Mouse (Mus musculus) CH12.LX (cell line): ENCODE measurements around the gene Rgs17. TPM values are rescaled to one million over a fixed set of nuclear protein-coding genes. Genes with fewer than 3 reads are reported as not detected.
A peak's percentile ranks its signal among the peaks of the same experiment; 100 is the strongest.

Source experiments
- DNase-seq: peaks from one replicate; pipeline ENCODE4 v3.0.0-alpha.2; 2013; ENCODE audit errors: extremely low read depth
- H3K27ac ChIP-seq: 2 replicates; pipeline ENCODE4 v1.5.1; 2012; ENCODE audit warnings: low read depth, mild to moderate bottlenecking, control low read depth, moderate library complexity; ENCODE audit not compliant: insufficient read depth
- H3K27me3 ChIP-seq: replicated peaks from 2 replicates; pipeline ENCODE3; 2012; ENCODE audit warnings: inconsistent platforms
- H3K36me3 ChIP-seq, 2 experiments: replicated peaks in 1 of 2; 2 replicates each; pipeline versions ENCODE3 to v1.6.1; 2012; ENCODE audit warnings: inconsistent platforms in 1 of 2, low read length in 1 of 2, mild to moderate bottlenecking in 1 of 2, mixed read lengths in 1 of 2, moderate library complexity in 1 of 2; ENCODE audit not compliant: control insufficient read depth in 1 of 2, insufficient read depth in 1 of 2
- H3K4me1 ChIP-seq, 2 experiments: 2 replicates each; pipeline ENCODE4 v1.6.1; 2012; ENCODE audit warnings: inconsistent platforms in 1 of 2, moderate library complexity in 1 of 2; ENCODE audit not compliant: insufficient read depth in 2 of 2, control insufficient read depth in 1 of 2
- H3K4me2 ChIP-seq: 2 replicates; pipeline ENCODE4 v1.6.1; 2012; ENCODE audit warnings: low read depth, mild to moderate bottlenecking, control low read depth; ENCODE audit not compliant: poor library complexity, insufficient read depth, severe bottlenecking
- H3K4me3 ChIP-seq, 3 experiments: fragments of 150-350 bp in 1 of 3; sonication (generic) in 1 of 3; replicated peaks in 1 of 3; 2 replicates each; pipeline versions ENCODE3 to v1.5.1; 2011 to 2012; ENCODE audit warnings: low read depth in 2 of 3, low read length in 2 of 3, mild to moderate bottlenecking in 2 of 3, moderate library complexity in 2 of 3, control low read depth in 1 of 3, improper control_type of control experiment in 1 of 3, inconsistent platforms in 1 of 3, mixed read lengths in 1 of 3; ENCODE audit not compliant: poor library complexity in 1 of 3
- H3K79me2 ChIP-seq: replicated peaks from 2 replicates; pipeline ENCODE4 v1.6.1; 2012; ENCODE audit warnings: mild to moderate bottlenecking, moderate library complexity; ENCODE audit not compliant: control insufficient read depth, poor library complexity, insufficient read depth, severe bottlenecking; ENCODE audit errors: extremely low read depth
- H3K9ac ChIP-seq: 2 replicates; pipeline ENCODE4 v1.6.1; 2012; ENCODE audit warnings: low read depth, mild to moderate bottlenecking, control low read depth, moderate library complexity; ENCODE audit not compliant: insufficient read depth
- H3K9me3 ChIP-seq: replicated peaks from 2 replicates; pipeline ENCODE3; 2012; ENCODE audit warnings: low read length, inconsistent platforms, mixed read lengths
- BHLHE40 ChIP-seq: IDR thresholded peaks from 2 replicates; pipeline ENCODE4 v1.6.1; 2011; ENCODE audit warnings: mild to moderate bottlenecking, low read depth, low read length, improper control_type of control experiment
- CHD2 ChIP-seq: IDR thresholded peaks from 2 replicates; pipeline ENCODE4 v1.6.1; 2011; ENCODE audit warnings: low read length, improper control_type of control experiment
- CTCF ChIP-seq, 2 experiments: IDR thresholded peaks in 1 of 2; conservative IDR thresholded peaks in 1 of 2; 2 replicates each; pipeline ENCODE4 v1.5.1; 2011 to 2012; ENCODE audit warnings: low read depth in 2 of 2, low read length in 2 of 2, improper control_type of control experiment in 1 of 2, inconsistent platforms in 1 of 2, mild to moderate bottlenecking in 1 of 2, moderate library complexity in 1 of 2
- E2F4 ChIP-seq: IDR thresholded peaks from 2 replicates; pipeline ENCODE4 v1.6.1; 2011; ENCODE audit warnings: low read depth, low read length, improper control_type of control experiment; ENCODE audit not compliant: insufficient replicate concordance
- ETS1 ChIP-seq: conservative IDR thresholded peaks from 2 replicates; pipeline ENCODE4 v1.6.1; 2012; ENCODE audit warnings: low read depth, mild to moderate bottlenecking, inconsistent platforms, low read length, improper control_type of control experiment, moderate library complexity
- HCFC1 ChIP-seq: IDR thresholded peaks from 2 replicates; pipeline ENCODE4 v1.6.1; 2012; ENCODE audit warnings: low read depth, mild to moderate bottlenecking, inconsistent platforms, low read length, improper control_type of control experiment
- IRF4 ChIP-seq: IDR thresholded peaks from 2 replicates; pipeline ENCODE4 v1.6.1; 2014; ENCODE audit warnings: low read depth, mild to moderate bottlenecking, inconsistent platforms, low read length, improper control_type of control experiment
- JUN ChIP-seq: IDR thresholded peaks from 2 replicates; pipeline ENCODE4 v1.6.1; 2011; ENCODE audit warnings: low read depth, mild to moderate bottlenecking, low read length, improper control_type of control experiment, moderate library complexity; ENCODE audit not compliant: insufficient read depth
- KAT2A ChIP-seq: IDR thresholded peaks from 2 replicates; pipeline ENCODE4 v1.6.1; 2012; ENCODE audit warnings: low read length, improper control_type of control experiment, inconsistent platforms; ENCODE audit not compliant: insufficient replicate concordance
- MAX ChIP-seq: IDR thresholded peaks from 2 replicates; pipeline ENCODE4 v1.6.1; 2011; ENCODE audit warnings: low read length, improper control_type of control experiment
- MEF2A ChIP-seq: IDR thresholded peaks from 2 replicates; pipeline ENCODE4 v1.6.1; 2014; ENCODE audit warnings: low read depth, mild to moderate bottlenecking, inconsistent platforms, low read length, improper control_type of control experiment, borderline replicate concordance
- MXI1 ChIP-seq: IDR thresholded peaks from 2 replicates; pipeline ENCODE4 v1.6.1; 2011; ENCODE audit warnings: mild to moderate bottlenecking, low read depth, low read length, improper control_type of control experiment
- MYC ChIP-seq: IDR thresholded peaks from 2 replicates; pipeline ENCODE4 v1.6.1; 2011; ENCODE audit warnings: low read depth, mild to moderate bottlenecking, improper control_type of control experiment, low read length
- NELFE ChIP-seq: IDR thresholded peaks from 2 replicates; pipeline ENCODE4 v1.6.1; 2011; ENCODE audit warnings: low read depth, low read length, improper control_type of control experiment
- PAX5 ChIP-seq: IDR thresholded peaks from 2 replicates; pipeline ENCODE4 v1.6.1; 2012; ENCODE audit warnings: low read length, inconsistent platforms, mixed read lengths
- POLR2A ChIP-seq: IDR thresholded peaks from 2 replicates; pipeline ENCODE4 v1.6.1; 2011; ENCODE audit warnings: low read depth, mild to moderate bottlenecking, improper control_type of control experiment, low read length
- POLR2AphosphoS2 ChIP-seq: IDR thresholded peaks from 2 replicates; pipeline ENCODE4 v1.6.1; 2011; ENCODE audit warnings: low read depth, low read length, improper control_type of control experiment
- RCOR1 ChIP-seq: conservative IDR thresholded peaks from 2 replicates; pipeline ENCODE4 v1.6.1; 2012; ENCODE audit warnings: low read depth, mild to moderate bottlenecking, inconsistent platforms, low read length, improper control_type of control experiment
- SIN3A ChIP-seq: IDR thresholded peaks from 2 replicates; pipeline ENCODE4 v1.6.1; 2012; ENCODE audit warnings: low read length, improper control_type of control experiment, inconsistent platforms
- TBP ChIP-seq: conservative IDR thresholded peaks from 2 replicates; pipeline ENCODE4 v1.6.1; 2011; ENCODE audit warnings: low read depth, low read length, improper control_type of control experiment
- TCF12 ChIP-seq: IDR thresholded peaks from 2 replicates; pipeline ENCODE4 v1.6.1; 2014; ENCODE audit warnings: low read depth, mild to moderate bottlenecking, inconsistent platforms, low read length, improper control_type of control experiment
- UBTF ChIP-seq: IDR thresholded peaks from 2 replicates; pipeline ENCODE4 v1.6.1; 2012; ENCODE audit warnings: low read depth, mild to moderate bottlenecking, inconsistent platforms, low read length, improper control_type of control experiment, moderate library complexity
- USF1 ChIP-seq: IDR thresholded peaks from 2 replicates; pipeline ENCODE4 v1.6.1; 2014; ENCODE audit warnings: low read depth, mild to moderate bottlenecking, inconsistent platforms, low read length, improper control_type of control experiment
- ZC3H11A ChIP-seq: IDR thresholded peaks from 2 replicates; pipeline ENCODE4 v1.6.1; 2012; ENCODE audit warnings: low read depth, mild to moderate bottlenecking, inconsistent platforms, low read length, improper control_type of control experiment
- ZMIZ1 ChIP-seq: IDR thresholded peaks from 2 replicates; pipeline ENCODE4 v1.6.1; 2012; ENCODE audit warnings: low read depth, mild to moderate bottlenecking, inconsistent platforms, low read length, improper control_type of control experiment
- ZNF384 ChIP-seq: IDR thresholded peaks from 2 replicates; pipeline ENCODE4 v1.6.1; 2012; ENCODE audit warnings: low read depth, low read length, improper control_type of control experiment, inconsistent platforms
- dilution Hi-C: fragments of 300-500 bp; cut with MboI; formaldehyde crosslinking; loops from 2 replicates; pipeline ENCODE4 v1.14.3; 2020; ENCODE audit warnings: low sequenced_read_pairs; ENCODE audit not compliant: extremely low pct_unique_long_range_greater_than_20kb, extremely low pct_ligation_motif_present
- in situ Hi-C: fragments of 300-500 bp; cut with MboI; formaldehyde crosslinking; loops from 3 replicates; pipeline ENCODE4 v1.14.3; 2019; ENCODE audit warnings: low sequenced_read_pairs, low pct_ligation_motif_present, low pct_unique_long_range_greater_than_20kb, mixed read lengths
- polyA plus RNA-seq: library from polyadenylated mRNA; unstranded; fragments of >175 nt; gene quantifications from 2 replicates; pipeline ENCODE4 v1.2.1, GENCODE M21; 2012; ENCODE audit warnings: low read depth; ENCODE audit not compliant: insufficient read length
- total RNA-seq, 2 experiments: library from RNA; depleted of rRNA; stranded (reverse); fragments of 300-350 nt in 1 of 2; fragments of >200 nt in 1 of 2; gene quantifications; 2 replicates each; pipeline ENCODE4 v1.2.3; 2012 to 2014

The Rgs17 gene
- total and polyA plus RNA-seq, 3 experiments: not detected

GRCm38 (mm10) chr10:5805243-5805730, 116.9 kb downstream of the Rgs17 start, which contains the start of gene Fbxo5:
TSS of gene Fbxo5 (minus strand) at chr10:5805600.
- H3K27me3 ChIP-seq: no peaks in the 10 kb centered on the region
- dilution Hi-C loops (no loop called here), in situ Hi-C loops (loop anchor here (25.0 kb wide), 1 partner anchor 1257 kb away; the partner anchor contains the start of gene Ipcef1)
- H3K9ac ChIP-seq: peak within 1 kb of the TSS; percentile 91
- H3K36me3 ChIP-seq: peaks cover 20 to 26% of the 10 kb centered on the region in 2 experiments
- no peaks in the 10 kb centered on the region for H3K9me3 ChIP-seq
- peaks cover 3 to 37% of the 10 kb centered on the region in 2 experiments for H3K4me1 ChIP-seq
- H3K27ac ChIP-seq: peak within 1 kb of the TSS; percentile 72
- H3K4me2 ChIP-seq: peak within 1 kb of the TSS; percentile 82
- DNase-seq: peak; percentile 97
- TF ChIP-seq POLR2AphosphoS2: peak; percentile 61; the same call in 1 of the 2 replicates
- TF ChIP-seq POLR2A: peak; percentile 95
- peak; percentile 99 for TF ChIP-seq SIN3A
- no peak for TF ChIP-seq ETS1
- 0 out of 2 replicates have a peak, but pooled peaks have one; percentile 61 for TF ChIP-seq RCOR1
- TF ChIP-seq ZMIZ1: peak; percentile 95
- TF ChIP-seq UBTF: peak; percentile 49; the same call in 1 of the 2 replicates
- peak; percentile 73 for TF ChIP-seq CHD2
- no peak for TF ChIP-seq ZC3H11A
- peak; percentile 86 for TF ChIP-seq NELFE
- no peak for TF ChIP-seq CTCF (conservative IDR thresholded peaks at IDR 0.05 in 1 of 2, IDR thresholded peaks at IDR 0.05 in 1 of 2; ENCODE audit: low read depth in 2 of 2, low read length in 2 of 2)
- TF ChIP-seq IRF4: no peak
- TF ChIP-seq ZNF384: no peak
- 0 out of 2 replicates have a peak, but pooled peaks have one; percentile 14 for TF ChIP-seq KAT2A
- no peak for TF ChIP-seq PAX5
- TF ChIP-seq MEF2A: 0 out of 2 replicates have a peak, but pooled peaks have one; percentile 22
- peak; percentile 77 for TF ChIP-seq TCF12
- peak; percentile 93 for TF ChIP-seq TBP
- TF ChIP-seq MXI1: peak; percentile 88
- TF ChIP-seq MYC: no peak
- no peak for TF ChIP-seq BHLHE40
- 0 out of 2 replicates have a peak, but pooled peaks have one; percentile 35 for TF ChIP-seq MAX
- TF ChIP-seq HCFC1: no peak; the same call in 1 of the 2 replicates
- TF ChIP-seq E2F4: peak; percentile 89; the same call in 1 of the 2 replicates
- TF ChIP-seq USF1: no peak
- no peak for TF ChIP-seq JUN
- H3K4me3 ChIP-seq: peak within 1 kb of the TSS; percentile 66 to 82 (median 76)
- peaks cover 45% of the 10 kb centered on the region for H3K79me2 ChIP-seq
